Mouse (Mus musculus): ENCODE measurements at regions not wholly inside any gene's neighbourhood (a gene's known extent, or its start where the extent isn't known, plus 50 kb on each side); places are given as distances from the start of the nearest gene placed in this dataset.

DNA sequence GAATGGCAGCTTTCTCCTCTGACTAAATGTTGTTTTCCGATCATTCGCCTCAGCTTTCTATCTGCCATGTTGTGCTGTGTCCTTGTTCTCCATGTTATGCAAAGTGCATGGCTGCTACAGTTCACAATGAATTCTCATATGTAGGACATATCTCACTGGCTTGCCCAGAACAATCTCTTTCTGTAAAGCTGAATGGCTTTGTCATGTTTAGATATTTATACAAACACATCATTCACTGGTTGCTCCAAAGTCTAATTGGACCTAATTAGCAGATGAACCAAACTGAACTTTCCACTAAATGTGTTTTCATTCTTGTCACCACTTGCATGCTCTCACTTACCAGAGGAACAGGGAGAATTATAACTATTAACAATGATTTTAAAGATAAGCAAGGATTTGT is 301.2 kb upstream of the 4933412E24Rik start:
- TF ChIP-seq GATA1 (IDR thresholded peaks at IDR 0.05; ENCODE audit: low read depth, low read length) (no peak), MAZ (IDR thresholded peaks at IDR 0.05; ENCODE audit: low read depth, low read length) (no peak), POLR2A (IDR thresholded peaks at IDR 0.05; ENCODE audit: control insufficient read depth in 1 of 2, insufficient read depth in 1 of 2, low read depth in 1 of 2, low read length in 2 of 2, poor library complexity in 1 of 2) (no peak), EP300 (IDR thresholded peaks at IDR 0.05; ENCODE audit: low read depth in 1 of 2, low read length in 2 of 2) (no peak), CTCF (IDR thresholded peaks at IDR 0.05 in 2 of 3, conservative IDR thresholded peaks at IDR 0.05 in 1 of 3; ENCODE audit: control insufficient read depth in 1 of 3, insufficient read depth in 1 of 3, low read depth in 2 of 3, low read length in 3 of 3, poor library complexity in 1 of 3, severe bottlenecking in 1 of 3) (no peak)

Data from MEL (cell line).